Mouse (Mus musculus): ENCODE data around the gene Nap1l2. TPM values are rescaled to one million over a fixed set of nuclear protein-coding genes. Genes with fewer than 3 reads are reported as not detected.
"Not testable (repeated sequence)": the region's sequence is repeated elsewhere in the genome, so short reads cannot be mapped to it uniquely, and the experiment has no call there.

Nap1l2 gene
- total RNA-seq (2014; rRNA removed) (33.1 and 49.5 TPM in 2 replicates), polyA plus RNA-seq (2015; fragmentation: Nextera tagmentation; extraction: Ambion mirVana) (36.8 and 60.1 TPM in 2 replicates)

- H3K9ac ChIP-seq, result peak within 1 kb of the TSS; percentile 63
- H3K27me3 ChIP-seq (ENCODE audit: insufficient read depth, low read length), result no peaks in the 10 kb centered on the region; the same call in 1 of the 2 replicates
- H3K4me3 ChIP-seq (ENCODE audit: low read depth, low read length), result peak within 1 kb of the TSS; percentile 53
- DNase-seq (peak; percentile 82), ATAC-seq (peak; percentile 97)
- H3K27ac ChIP-seq (ENCODE audit: low read depth, low read length), result peak within 1 kb of the TSS; percentile 88
- WGBS, result 35% methylated on average over 13 of the region's 13 CpGs
- no peaks in the 10 kb centered on the region for H3K9me3 ChIP-seq (ENCODE audit: low read length)
- TF ChIP-seq CTCF (IDR thresholded peaks at IDR 0.05; ENCODE audit: low read depth), result 0 out of 2 replicates have a peak, but pooled peaks have one; percentile 6
- peak within 1 kb of the TSS; percentile 41 for H3K4me2 ChIP-seq (ENCODE audit: low read depth)
- no peaks in the 10 kb centered on the region for H3K4me1 ChIP-seq (ENCODE audit: insufficient read depth)
- H3K36me3 ChIP-seq (ENCODE audit: insufficient read depth), result no peaks in the 10 kb centered on the region
These were observed at the start of gene Nap1l2 for GRCm38 (mm10) chrX:103186431-103186786. TSS of gene Nap1l2 (minus strand) at chrX:103186640.

- Histone ChIP-seq H3K4me2 (ENCODE audit: low read depth) (no peak overlapping the region), H3K27me3 (ENCODE audit: insufficient read depth, low read length) (no peaks in the 10 kb centered on the region; the same call in 1 of the 2 replicates)
- 85% methylated on average over 4 of the region's 4 CpGs for WGBS
These were observed 28.8 kb upstream of the Nap1l2 start for GRCm38 (mm10) chrX:103215251-103215650.

GRCm38 (mm10) chrX:103186829-103187228, 389 bp upstream of the Nap1l2 start:
- 0 out of 2 replicates have a peak overlapping the region, but pooled peaks have one; percentile 22 for H3K9ac ChIP-seq
- H3K4me1 ChIP-seq (ENCODE audit: insufficient read depth), result no peaks in the 10 kb centered on the region
- TF ChIP-seq CTCF (IDR thresholded peaks at IDR 0.05; ENCODE audit: low read depth), result no peak
- WGBS, result 36% methylated on average over 1 of the region's 1 CpGs
- peak overlapping the region; percentile 41 for H3K4me2 ChIP-seq (ENCODE audit: low read depth)
- peak overlapping the region; percentile 88 for H3K27ac ChIP-seq (ENCODE audit: low read depth, low read length)
- DNase-seq, result no peak
- no peaks in the 10 kb centered on the region for H3K9me3 ChIP-seq (ENCODE audit: low read length)
- peak overlapping the region; percentile 53 for H3K4me3 ChIP-seq (ENCODE audit: low read depth, low read length)
- ATAC-seq, result peak; percentile 36
- no peaks in the 10 kb centered on the region; the same call in 1 of the 2 replicates for H3K27me3 ChIP-seq (ENCODE audit: insufficient read depth, low read length)
- H3K36me3 ChIP-seq (ENCODE audit: insufficient read depth), result no peaks in the 10 kb centered on the region

More at GRCm38 (mm10) chrX:103215251-103215650, 28.8 kb upstream of the Nap1l2 start:
- H3K9me3 ChIP-seq (ENCODE audit: low read length), result no peaks in the 10 kb centered on the region
- H3K27ac ChIP-seq (ENCODE audit: low read depth, low read length), result no peak overlapping the region
- H3K4me3 ChIP-seq (ENCODE audit: low read depth, low read length), result no peak overlapping the region
- no peak overlapping the region for H3K9ac ChIP-seq
- H3K36me3 ChIP-seq (ENCODE audit: insufficient read depth), result no peaks in the 10 kb centered on the region
- TF ChIP-seq CTCF (IDR thresholded peaks at IDR 0.05; ENCODE audit: low read depth), result no peak
- H3K4me1 ChIP-seq (ENCODE audit: insufficient read depth), result no peaks in the 10 kb centered on the region
- no peak for DNase-seq
- no peak for ATAC-seq

GRCm38 (mm10) chrX:103185781-103186430, 534 bp downstream of the Nap1l2 start:
- ATAC-seq (peak; percentile 34), DNase-seq (no peak)
- no peaks in the 10 kb centered on the region for H3K36me3 ChIP-seq (ENCODE audit: insufficient read depth)
- H3K9ac ChIP-seq, result peak overlapping the region; percentile 63
- TF ChIP-seq CTCF (IDR thresholded peaks at IDR 0.05; ENCODE audit: low read depth), result no peak
- peak overlapping the region; percentile 53 for H3K4me3 ChIP-seq (ENCODE audit: low read depth, low read length)
- H3K27ac ChIP-seq (ENCODE audit: low read depth, low read length), result peak overlapping the region; percentile 88
- H3K4me2 ChIP-seq (ENCODE audit: low read depth), result peak overlapping the region; percentile 41
- 25% methylated on average over 20 of the region's 20 CpGs for WGBS
- H3K9me3 ChIP-seq (ENCODE audit: low read length), result no peaks in the 10 kb centered on the region
- no peaks in the 10 kb centered on the region for H3K4me1 ChIP-seq (ENCODE audit: insufficient read depth)
- no peaks in the 10 kb centered on the region; the same call in 1 of the 2 replicates for H3K27me3 ChIP-seq (ENCODE audit: insufficient read depth, low read length)

- Histone ChIP-seq H3K9me3 (ENCODE audit: low read length) (no peaks in the 10 kb centered on the region), H3K4me1 (ENCODE audit: insufficient read depth) (no peaks in the 10 kb centered on the region), H3K4me3 (ENCODE audit: low read depth, low read length) (no peak overlapping the region), H3K9ac (no peak overlapping the region), H3K4me2 (ENCODE audit: low read depth) (0 out of 2 replicates have a peak overlapping the region, but pooled peaks have one; percentile 17), H3K36me3 (ENCODE audit: insufficient read depth) (no peaks in the 10 kb centered on the region), H3K27ac (ENCODE audit: low read depth, low read length) (no peak overlapping the region), H3K27me3 (ENCODE audit: insufficient read depth, low read length) (no peaks in the 10 kb centered on the region; the same call in 1 of the 2 replicates)
- TF ChIP-seq CTCF (IDR thresholded peaks at IDR 0.05; ENCODE audit: low read depth), result peak; percentile 53
- DNase-seq (no peak), ATAC-seq (no peak)
These were observed 2.9 kb downstream of the Nap1l2 start for GRCm38 (mm10) chrX:103183536-103183935.

GRCm38 (mm10) chrX:103179771-103180558, 6.5 kb downstream of the Nap1l2 start:
- DNase-seq (no peak), ATAC-seq (no peak)
- H3K4me3 ChIP-seq (ENCODE audit: low read depth, low read length), result no peak overlapping the region
- H3K4me2 ChIP-seq (ENCODE audit: low read depth), result no peak overlapping the region
- no peak overlapping the region for H3K9ac ChIP-seq
- no peaks in the 10 kb centered on the region for H3K27me3 ChIP-seq (ENCODE audit: insufficient read depth, low read length)
- 81% methylated on average over 4 of the region's 4 CpGs for WGBS
- H3K27ac ChIP-seq (ENCODE audit: low read depth, low read length), result no peak overlapping the region
- no peaks in the 10 kb centered on the region for H3K4me1 ChIP-seq (ENCODE audit: insufficient read depth)
- H3K36me3 ChIP-seq (ENCODE audit: insufficient read depth), result no peaks in the 10 kb centered on the region
- TF ChIP-seq CTCF (IDR thresholded peaks at IDR 0.05; ENCODE audit: low read depth), result no peak
- no peaks in the 10 kb centered on the region for H3K9me3 ChIP-seq (ENCODE audit: low read length)

GRCm38 (mm10) chrX:103164948-103165605, 21.4 kb downstream of the Nap1l2 start:
- 32% methylated on average over 41 of the region's 83 CpGs for WGBS
- not testable (repeated sequence) for H3K36me3 ChIP-seq (ENCODE audit: insufficient read depth); H3K27ac ChIP-seq (ENCODE audit: low read depth, low read length); H3K4me1 ChIP-seq (ENCODE audit: insufficient read depth); H3K9me3 ChIP-seq (ENCODE audit: low read length); DNase-seq; H3K27me3 ChIP-seq (ENCODE audit: insufficient read depth, low read length)
- Histone ChIP-seq H3K9ac (0 out of 2 replicates have a peak overlapping the region, but pooled peaks have one; percentile 31), H3K4me2 (ENCODE audit: low read depth) (peak overlapping the region; percentile 39), H3K4me3 (ENCODE audit: low read depth, low read length) (peak overlapping the region; percentile 28)
- peak; percentile 88 for ATAC-seq

Measured in forebrain, postnatal 0 days (tissue).